Mouse (Mus musculus) cerebellum, adult 9-11 months (tissue): Measurements from ENCODE around the gene Olfr1135.

Experiments
- DNase-seq: peaks from one replicate; pipeline ENCODE4 v3.0.0; 2022

The Olfr1135 gene

DNA sequence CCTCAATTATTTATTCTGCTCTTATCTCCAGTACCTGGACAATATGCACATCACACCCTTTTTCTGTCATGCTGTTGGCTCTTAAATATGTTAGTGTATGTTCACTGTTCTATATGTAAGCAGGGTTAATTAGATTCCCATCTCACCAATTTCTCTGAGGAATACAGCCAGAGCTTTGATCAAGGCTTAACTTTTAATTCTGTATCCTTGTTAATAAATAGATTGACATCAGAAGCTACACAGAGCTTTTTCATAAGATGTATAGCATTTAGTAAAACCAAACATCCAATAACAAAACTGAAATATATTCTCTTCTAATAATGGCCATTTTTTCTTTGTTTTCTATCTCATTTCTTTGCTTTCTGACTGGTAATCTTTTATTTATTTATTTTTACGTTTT lies at the start of gene Olfr1135:
Gene Olfr1135, minus strand, starts transcription at position 101 of the 400 bp plus-strand sequence.
- no peak for DNase-seq

DNA sequence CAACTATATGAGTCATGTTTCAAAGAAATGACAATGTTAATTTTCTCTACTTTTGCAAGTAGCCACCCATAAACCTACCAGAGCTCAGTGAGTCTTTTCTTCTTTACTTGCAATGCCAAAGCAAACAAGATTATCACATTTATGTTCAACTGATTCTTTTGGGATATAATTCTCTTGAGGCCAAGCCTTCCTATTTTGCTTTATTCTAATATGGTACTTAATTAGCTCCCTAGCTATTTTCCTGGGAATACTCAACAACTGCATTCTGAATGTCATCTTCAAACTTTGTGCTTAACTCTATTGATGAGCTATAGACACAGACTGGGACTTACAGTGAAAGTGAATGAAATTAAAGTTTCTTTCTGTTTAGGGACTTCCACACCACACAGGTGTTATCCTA lies 39.6 kb upstream of the Olfr1135 start, which contains the start of gene Olfr1137:
Gene Olfr1137, minus strand, starts transcription at position 101 of the 400 bp plus-strand sequence.
- DNase-seq = no peak

DNA sequence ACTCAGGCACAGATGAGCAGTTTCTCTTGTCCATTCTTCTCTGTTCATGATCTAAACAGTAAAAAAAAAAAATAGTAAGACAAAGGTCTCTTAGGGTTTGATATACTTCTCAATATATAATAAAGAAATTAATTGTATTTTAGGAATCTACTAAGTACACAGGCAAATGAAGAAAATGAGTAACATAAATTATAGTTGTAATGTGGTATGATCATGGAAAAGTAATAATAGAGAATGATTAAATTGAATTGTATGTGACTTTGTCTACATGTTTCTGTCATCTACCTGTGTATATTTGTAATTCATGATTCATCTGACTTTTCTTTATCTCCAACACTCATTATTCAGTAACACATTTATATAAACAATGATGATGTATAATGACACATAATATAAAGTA lies 20.4 kb upstream of the Olfr1135 start, which contains the start of gene Olfr1136:
Gene Olfr1136, minus strand, starts transcription at position 101 of the 400 bp plus-strand sequence.
- DNase-seq = no peak

- no peak for DNase-seq
Observed at GRCm38 (mm10) chr2:87658360-87658759, 15.1 kb downstream of the Olfr1135 start, which contains the start of gene Olfr1134. Gene Olfr1134, minus strand, starts transcription at chr2:87658460.

- DNase-seq = no peak
Observed at GRCm38 (mm10) chr2:87647274-87647673, 26.2 kb downstream of the Olfr1135 start, which contains the start of gene Olfr1133. Gene Olfr1133, minus strand, starts transcription at chr2:87647374.

- DNase-seq = no peak
Observed at GRCm38 (mm10) chr2:87642441-87642840, 31.0 kb downstream of the Olfr1135 start.

DNA sequence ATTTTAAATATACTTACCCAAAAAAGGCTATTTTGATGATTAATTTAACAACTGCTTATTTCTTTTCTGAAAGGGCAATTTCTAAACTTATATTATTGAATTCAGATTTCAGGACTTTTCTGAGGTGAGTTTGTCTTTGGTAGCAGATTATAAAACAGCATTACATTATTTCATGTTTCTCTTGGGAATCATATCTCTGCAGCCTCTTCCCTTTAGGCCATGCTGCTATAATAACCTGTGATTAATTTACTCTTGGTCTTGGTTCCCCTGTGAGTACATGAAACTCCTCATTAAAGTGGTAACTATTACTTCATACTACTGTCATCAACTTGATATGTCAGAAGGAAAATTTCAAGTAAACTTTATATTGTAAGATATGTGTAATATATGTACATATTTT lies 36.0 kb downstream of the Olfr1135 start, which contains the start of gene Olfr1132:
Gene Olfr1132, minus strand, starts transcription at position 101 of the 400 bp plus-strand sequence.
- DNase-seq = no peak

DNA sequence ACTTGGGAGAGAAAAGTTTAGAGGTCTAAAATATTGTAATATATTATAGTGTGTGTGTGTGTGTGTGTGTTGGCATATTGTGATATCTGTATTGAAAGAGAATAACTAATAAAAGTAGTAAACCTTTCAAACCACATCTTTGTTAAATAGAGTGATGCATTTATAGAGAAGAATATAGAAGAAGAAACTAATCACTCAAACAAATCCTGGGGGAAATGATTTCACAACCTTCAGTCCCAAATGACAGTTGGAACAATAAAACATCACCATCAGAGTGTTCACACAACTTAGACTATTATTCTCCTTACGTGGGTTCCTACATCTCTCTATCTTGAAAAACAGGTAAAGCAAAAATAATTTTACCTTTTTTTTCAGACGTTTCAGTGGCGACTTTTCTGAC lies 46.7 kb downstream of the Olfr1135 start, which contains the start of gene Olfr1131:
Gene Olfr1131, plus strand, starts transcription at position 301 of the 400 bp plus-strand sequence.
- no peak for DNase-seq
